Mouse (Mus musculus): ENCODE results near the gene Olfr1312.
"Not testable (repeated sequence)": the region's sequence is repeated elsewhere in the genome, so short reads cannot be mapped to it uniquely, and the experiment has no call there.

Gene Olfr1312

GRCm38 (mm10) chr2:112050138-112050537 is at the start of gene Olfr1312:
TSS of gene Olfr1312 (minus strand) at chr2:112050238.
- no peak for DNase-seq

DNA sequence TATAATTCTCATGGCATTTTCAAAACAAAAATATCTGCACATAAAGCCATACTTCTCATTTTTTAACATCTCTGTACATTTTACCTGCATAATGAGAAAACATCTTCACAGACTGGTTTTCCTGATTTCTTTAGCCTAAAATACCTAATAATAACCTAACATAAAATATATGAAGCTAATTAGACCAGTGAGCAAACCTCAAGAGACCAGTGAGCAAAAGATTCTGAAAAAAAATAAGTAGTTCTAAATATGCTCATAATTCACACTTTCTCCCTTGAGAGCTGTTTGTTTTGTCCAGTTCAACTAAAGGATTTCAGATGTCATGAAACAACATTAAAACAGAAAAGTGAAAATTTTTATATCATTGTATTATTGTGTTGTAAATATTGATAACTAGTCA is 46.6 kb upstream of the Olfr1312 start, which contains the start of gene Olfr1314:
TSS of gene Olfr1314 (minus strand) at position 101 of the 400 bp plus-strand sequence.
- DNase-seq: no peak

- no peak for DNase-seq
Observed at GRCm38 (mm10) chr2:112077743-112078142, 27.7 kb upstream of the Olfr1312 start, which contains the start of gene Olfr1313. TSS of gene Olfr1313 (minus strand) at chr2:112077843.

DNA sequence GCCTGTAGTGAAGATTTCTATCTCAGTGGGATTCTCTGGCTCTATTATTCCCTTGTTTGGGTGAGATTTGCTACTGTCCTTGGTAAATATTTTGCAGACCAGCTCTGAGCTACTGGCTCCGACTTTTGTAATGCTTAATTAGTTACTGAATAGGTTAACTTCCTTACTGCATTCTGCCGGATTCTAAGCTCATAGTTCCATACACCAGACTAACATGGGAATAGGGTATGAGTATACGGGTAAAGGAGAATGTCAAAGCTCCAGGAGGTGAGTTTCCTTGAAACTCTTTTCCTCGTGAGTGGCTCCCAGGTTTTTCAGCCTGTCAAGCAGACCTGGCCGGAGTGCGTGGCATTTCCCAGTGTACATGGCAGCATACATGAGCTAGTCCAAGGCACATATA is 23.1 kb downstream of the Olfr1312 start:
- DNase-seq: not testable (repeated sequence)

GRCm38 (mm10) chr2:112024312-112024711 is 25.7 kb downstream of the Olfr1312 start, which contains the start of gene Olfr1311:
TSS of gene Olfr1311 (minus strand) at chr2:112024412.
- DNase-seq: no peak

DNA sequence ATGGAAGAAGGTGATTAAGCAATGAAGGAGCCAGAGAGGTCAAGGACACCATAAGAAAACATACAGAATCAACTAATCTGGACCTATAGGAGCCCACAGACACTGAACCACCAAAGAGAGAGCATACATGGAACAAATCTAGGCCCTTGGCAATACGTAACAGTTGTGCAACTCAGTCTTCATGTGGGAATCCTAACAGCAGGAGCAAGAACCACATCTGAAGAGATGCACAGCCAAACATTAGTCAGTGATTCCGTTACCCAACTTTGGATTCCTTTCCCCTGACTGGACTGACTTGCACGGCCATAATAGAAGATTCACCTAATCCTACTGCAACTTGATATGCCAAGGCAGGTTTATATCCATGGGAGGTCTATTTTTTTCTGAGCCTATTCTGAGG is 35.1 kb downstream of the Olfr1312 start:
- no peak for DNase-seq

DNA sequence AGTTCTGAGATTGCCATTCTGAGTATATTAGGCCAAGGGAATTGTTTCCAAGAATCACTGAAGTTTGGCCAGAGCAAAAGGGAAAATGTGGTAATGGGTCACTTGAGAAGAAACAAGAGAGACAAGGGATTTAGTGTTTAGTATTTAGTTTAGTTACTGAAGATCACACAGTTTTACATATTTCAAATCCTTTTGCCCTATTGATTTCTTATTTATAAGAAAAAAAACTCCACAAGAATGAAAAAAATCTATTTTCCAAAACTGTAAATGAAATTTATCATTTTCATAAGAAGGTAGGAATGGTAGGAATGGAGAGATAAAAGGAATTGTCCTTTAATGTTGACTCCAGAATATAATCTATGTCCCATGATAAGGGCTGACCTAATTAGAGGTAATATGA is 37.4 kb downstream of the Olfr1312 start, which contains the start of gene Olfr1310:
TSS of gene Olfr1310 (minus strand) at position 101 of the 400 bp plus-strand sequence.
- DNase-seq: no peak

DNA sequence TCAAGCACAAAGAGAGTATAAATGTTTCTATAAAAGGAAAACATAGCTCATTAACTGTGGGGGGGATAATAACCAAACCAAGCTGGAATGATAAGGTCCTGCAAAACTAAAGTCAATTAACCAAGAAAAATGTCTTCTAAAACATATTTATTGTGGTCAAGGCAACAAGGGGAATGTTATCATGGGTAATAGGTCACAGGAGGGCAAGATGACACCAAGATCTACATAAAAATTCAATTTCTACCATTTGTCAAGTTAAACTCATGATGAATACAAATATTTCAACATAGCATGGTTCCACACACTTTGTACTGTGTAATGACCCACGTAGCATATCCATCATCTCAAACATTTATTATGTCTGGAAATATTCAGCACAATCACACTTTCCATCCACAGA is 59.9 kb downstream of the Olfr1312 start, which contains the start of gene Olfr1309:
TSS of gene Olfr1309 (minus strand) at position 101 of the 400 bp plus-strand sequence.
- DNase-seq: no peak
